Mouse (Mus musculus) forebrain, embryonic 11.5 days (tissue): Measurements from ENCODE around the gene Ttc7b. TPM values are rescaled to one million over a fixed set of nuclear protein-coding genes. Genes with fewer than 3 reads are reported as not detected.
A peak's percentile ranks its signal among the peaks of the same experiment; 100 is the strongest.

ENCODE experiments used
- ATAC-seq: fragments of 200-750 bp; cut with Nextera tagmentation; replicated peaks from 2 replicates; pipeline ENCODE4 v1.8.0; 2017; ENCODE audit warnings: moderate TSS enrichment; ENCODE audit not compliant: low FRiP score
- DNase-seq: peaks from one replicate; pipeline ENCODE4 v3.0.0-alpha.2; 2017; ENCODE audit warnings: low spot score
- H3K27ac ChIP-seq: fragments of 300-500 bp; sonication (generic); 2 replicates; pipeline ENCODE4 v1.5.1; 2014; ENCODE audit warnings: low read depth, low read length
- H3K27me3 ChIP-seq: fragments of 300-500 bp; sonication (generic); 2 replicates; pipeline ENCODE4 v1.6.1; 2014; ENCODE audit warnings: mild to moderate bottlenecking, low read length, mixed read lengths; ENCODE audit not compliant: control insufficient read depth, insufficient read depth
- H3K36me3 ChIP-seq: fragments of 300-500 bp; sonication (generic); 2 replicates; pipeline ENCODE4 v1.6.1; 2014; ENCODE audit warnings: mild to moderate bottlenecking, low read length, moderate library complexity, mixed read lengths; ENCODE audit not compliant: control insufficient read depth, insufficient read depth
- H3K4me1 ChIP-seq: fragments of 300-500 bp; sonication (generic); replicated peaks from 2 replicates; pipeline ENCODE4 v1.6.1; 2014; ENCODE audit warnings: low read length, mixed read lengths; ENCODE audit not compliant: control insufficient read depth, insufficient read depth
- H3K4me2 ChIP-seq: fragments of 300-500 bp; sonication (generic); 2 replicates; pipeline ENCODE4 v1.6.1; 2014; ENCODE audit warnings: low read depth, mild to moderate bottlenecking, low read length, moderate library complexity, mixed read lengths; ENCODE audit not compliant: severe bottlenecking
- H3K4me3 ChIP-seq: fragments of 300-500 bp; sonication (generic); 2 replicates; pipeline ENCODE4 v1.5.1; 2014; ENCODE audit warnings: low read depth, low read length
- H3K9ac ChIP-seq: fragments of 300-500 bp; sonication (generic); 2 replicates; pipeline ENCODE4 v1.6.1; 2014; ENCODE audit warnings: low read length
- H3K9me3 ChIP-seq: fragments of 300-500 bp; sonication (generic); 2 replicates; pipeline ENCODE4 v1.6.1; 2016; ENCODE audit warnings: low read length, mixed read lengths; ENCODE audit not compliant: control insufficient read depth
- WGBS: fragments of 180-500 bp; shearing (Covaris S2); extraction: QIAGEN DNeasy Blood & Tissue Kit; methylation state at CpG from one replicate; pipeline ENCODE4 v1.1.7; 2014; 5-methylcytosine and 5-hydroxymethylcytosine counted together
- polyA plus RNA-seq: library from polyadenylated mRNA; unstranded; fragments of >200 nt; fragmentation: Nextera tagmentation; extraction: Ambion mirVana; gene quantifications from 2 replicates; pipeline ENCODE4 v1.2.1, GENCODE M21; 2014

Gene Ttc7b
- polyA plus RNA-seq, 1 experiment from 2014 or later, result 9.5 TPM

- WGBS, result 28% methylated on average over 7 of the region's 7 CpGs
- Histone ChIP-seq H3K9me3 (no peaks in the 10 kb centered on the region), H3K4me3 (no peak overlapping the region), H3K36me3 (no peaks in the 10 kb centered on the region), H3K27ac (no peak overlapping the region), H3K4me2 (no peak overlapping the region), H3K4me1 (no peaks in the 10 kb centered on the region), H3K9ac (no peak overlapping the region), H3K27me3 (no peaks in the 10 kb centered on the region)
- ATAC-seq, result peak; percentile 70; the same call in 1 of the 2 replicates
- peak; percentile 90 for DNase-seq
Measured at GRCm38 (mm10) chr12:100479892-100480621, 40.6 kb downstream of the Ttc7b start.

- no peak overlapping the region for H3K27ac ChIP-seq
- WGBS, result 68% methylated on average over 10 of the region's 10 CpGs
- H3K36me3 ChIP-seq, result no peaks in the 10 kb centered on the region
- H3K9me3 ChIP-seq, result no peaks in the 10 kb centered on the region
- H3K4me1 ChIP-seq, result no peaks in the 10 kb centered on the region
- H3K4me3 ChIP-seq, result no peak overlapping the region
- H3K4me2 ChIP-seq, result no peak overlapping the region
- DNase-seq (no peak), ATAC-seq (no peak)
- no peak overlapping the region for H3K9ac ChIP-seq
- no peaks in the 10 kb centered on the region for H3K27me3 ChIP-seq
Measured at GRCm38 (mm10) chr12:100479270-100479869, 41.3 kb downstream of the Ttc7b start.

- no peaks in the 10 kb centered on the region for H3K4me1 ChIP-seq
- ATAC-seq, result no peak
Measured at GRCm38 (mm10) chr12:100478615-100479014, 42.0 kb downstream of the Ttc7b start.

GRCm38 (mm10) chr12:100478151-100478550 is 42.5 kb downstream of the Ttc7b start:
- H3K4me2 ChIP-seq, result no peak overlapping the region
- no peaks in the 10 kb centered on the region for H3K36me3 ChIP-seq
- no peaks in the 10 kb centered on the region for H3K4me1 ChIP-seq
- no peak for DNase-seq
- ATAC-seq, result no peak
- no peaks in the 10 kb centered on the region for H3K9me3 ChIP-seq
- H3K27ac ChIP-seq, result no peak overlapping the region
- no peaks in the 10 kb centered on the region for H3K27me3 ChIP-seq
- no peak overlapping the region for H3K9ac ChIP-seq
- no peak overlapping the region for H3K4me3 ChIP-seq
- 88% methylated on average over 6 of the region's 6 CpGs for WGBS

More at GRCm38 (mm10) chr12:100478615-100479014, 42.0 kb downstream of the Ttc7b start:
- H3K9ac ChIP-seq, result no peak overlapping the region
- H3K27me3 ChIP-seq, result no peaks in the 10 kb centered on the region
- 91% methylated on average over 6 of the region's 6 CpGs for WGBS
- no peaks in the 10 kb centered on the region for H3K9me3 ChIP-seq
- no peak overlapping the region for H3K4me3 ChIP-seq
- H3K4me2 ChIP-seq, result no peak overlapping the region
- DNase-seq, result no peak
- no peaks in the 10 kb centered on the region for H3K36me3 ChIP-seq
- H3K27ac ChIP-seq, result no peak overlapping the region

DNA sequence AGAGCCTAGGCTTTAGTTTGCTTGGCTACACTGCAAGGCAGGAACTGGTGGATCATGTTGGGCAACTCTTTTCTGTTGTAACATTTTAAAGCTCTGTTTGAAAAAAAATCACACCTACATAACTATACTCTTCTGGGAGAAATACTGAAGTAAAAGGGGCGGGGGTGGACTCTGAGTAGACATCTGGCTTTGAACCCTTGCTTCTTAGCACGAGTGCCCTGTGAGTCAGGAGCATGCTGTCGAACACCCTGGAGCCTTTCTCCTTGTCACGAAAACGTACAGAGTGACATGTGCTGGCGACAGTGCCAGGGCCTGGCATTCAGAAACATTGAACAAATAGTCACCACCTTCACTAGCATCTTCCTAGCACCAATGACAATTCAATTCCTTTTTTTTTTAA is 43.2 kb downstream of the Ttc7b start:
- WGBS, result 89% methylated on average over 6 of the region's 6 CpGs
- no peaks in the 10 kb centered on the region for H3K9me3 ChIP-seq
- no peak overlapping the region for H3K4me2 ChIP-seq
- no peak overlapping the region for H3K4me3 ChIP-seq
- no peak for DNase-seq
- H3K4me1 ChIP-seq, result no peaks in the 10 kb centered on the region
- H3K9ac ChIP-seq, result no peak overlapping the region
- no peak overlapping the region for H3K27ac ChIP-seq
- no peaks in the 10 kb centered on the region for H3K36me3 ChIP-seq
- H3K27me3 ChIP-seq, result no peaks in the 10 kb centered on the region
- ATAC-seq, result no peak

GRCm38 (mm10) chr12:100476351-100476750 is 44.3 kb downstream of the Ttc7b start:
- DNase-seq (no peak), ATAC-seq (no peak)
- no peak overlapping the region for H3K4me2 ChIP-seq

GRCm38 (mm10) chr12:100475489-100475888 is 45.1 kb downstream of the Ttc7b start:
- Histone ChIP-seq H3K27ac (no peak overlapping the region), H3K27me3 (no peaks in the 10 kb centered on the region), H3K9ac (no peak overlapping the region), H3K4me2 (no peak overlapping the region), H3K4me3 (no peak overlapping the region), H3K9me3 (no peaks in the 10 kb centered on the region), H3K36me3 (no peaks in the 10 kb centered on the region), H3K4me1 (no peaks in the 10 kb centered on the region)
- 90% methylated on average over 3 of the region's 3 CpGs for WGBS
- no peak for DNase-seq
- ATAC-seq, result no peak

More at GRCm38 (mm10) chr12:100476351-100476750, 44.3 kb downstream of the Ttc7b start:
- no peaks in the 10 kb centered on the region for H3K9me3 ChIP-seq
- no peaks in the 10 kb centered on the region for H3K4me1 ChIP-seq
- no peak overlapping the region for H3K9ac ChIP-seq
- no peaks in the 10 kb centered on the region for H3K36me3 ChIP-seq
- H3K27me3 ChIP-seq, result no peaks in the 10 kb centered on the region
- H3K27ac ChIP-seq, result no peak overlapping the region
- H3K4me3 ChIP-seq, result no peak overlapping the region

- no peak overlapping the region for H3K27ac ChIP-seq
- H3K27me3 ChIP-seq, result no peaks in the 10 kb centered on the region
- H3K9ac ChIP-seq, result no peak overlapping the region
- H3K4me1 ChIP-seq, result no peaks in the 10 kb centered on the region
- no peak overlapping the region for H3K4me2 ChIP-seq
- no peak overlapping the region for H3K4me3 ChIP-seq
- H3K36me3 ChIP-seq, result no peaks in the 10 kb centered on the region
- H3K9me3 ChIP-seq, result no peaks in the 10 kb centered on the region
- no peak for ATAC-seq
- 93% methylated on average over 3 of the region's 3 CpGs for WGBS
- DNase-seq, result no peak
Measured at GRCm38 (mm10) chr12:100474661-100475321, 45.8 kb downstream of the Ttc7b start.
